Mouse (Mus musculus) layer of hippocampus, postnatal 25 days (tissue): Measurements from ENCODE around the gene Nfs1. TPM values are rescaled to one million over a fixed set of nuclear protein-coding genes. Genes with fewer than 3 reads are reported as not detected.

ENCODE experiments used
- DNase-seq, 2 experiments: peaks; one replicate each; pipeline ENCODE4 v3.0.0; 2022; ENCODE audit warnings: mixed read lengths in 2 of 2, low spot score in 1 of 2; ENCODE audit errors: extremely low spot score in 1 of 2
- total RNA-seq, 2 experiments: library from RNA; stranded (reverse); gene quantifications; 2 replicates each; pipeline ENCODE4 v1.2.3; 2021

The Nfs1 gene
- total RNA-seq, 2 experiments from 2014 or later = 45.6 to 47.4 TPM

DNA sequence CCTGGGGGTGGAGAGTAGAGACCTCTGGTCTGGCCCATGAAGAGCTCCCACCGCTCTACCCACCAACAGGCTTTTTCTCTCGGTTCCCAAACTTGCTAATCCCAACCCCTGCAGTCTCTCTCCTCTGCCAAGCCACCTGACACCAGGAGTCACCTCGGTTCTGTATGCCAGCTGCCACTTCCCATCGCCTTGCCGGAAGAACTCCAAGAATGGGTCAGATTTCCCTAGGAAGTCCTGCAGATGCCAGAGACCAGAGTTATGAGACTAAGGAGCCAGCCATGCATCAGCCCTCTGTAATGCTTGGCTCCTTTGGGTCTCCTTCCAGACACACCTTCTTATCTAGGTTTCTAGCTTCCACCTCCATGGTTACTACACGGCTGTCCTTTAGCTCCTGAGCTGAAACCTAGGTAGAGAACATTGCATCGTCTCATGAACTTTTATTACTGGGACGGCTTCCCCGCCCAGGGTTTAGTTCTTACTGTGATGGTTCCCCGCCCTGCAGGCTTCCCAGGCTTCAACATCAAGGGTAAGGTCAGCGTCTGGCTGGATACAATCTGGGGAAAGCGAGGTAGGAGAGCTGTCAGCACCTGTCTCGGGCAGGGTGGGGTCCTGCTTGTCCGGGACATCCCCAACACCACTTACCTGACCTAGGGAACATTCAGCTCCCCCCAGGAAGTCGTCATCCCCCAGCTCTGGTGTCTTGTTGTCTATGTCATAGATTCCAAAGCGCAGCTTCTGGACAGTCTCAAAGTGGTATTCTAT is 65.4 kb downstream of the Nfs1 start:
- no peak for DNase-seq

GRCm38 (mm10) chr2:156077461-156077860 is 66.5 kb downstream of the Nfs1 start:
- DNase-seq = no peak

DNA sequence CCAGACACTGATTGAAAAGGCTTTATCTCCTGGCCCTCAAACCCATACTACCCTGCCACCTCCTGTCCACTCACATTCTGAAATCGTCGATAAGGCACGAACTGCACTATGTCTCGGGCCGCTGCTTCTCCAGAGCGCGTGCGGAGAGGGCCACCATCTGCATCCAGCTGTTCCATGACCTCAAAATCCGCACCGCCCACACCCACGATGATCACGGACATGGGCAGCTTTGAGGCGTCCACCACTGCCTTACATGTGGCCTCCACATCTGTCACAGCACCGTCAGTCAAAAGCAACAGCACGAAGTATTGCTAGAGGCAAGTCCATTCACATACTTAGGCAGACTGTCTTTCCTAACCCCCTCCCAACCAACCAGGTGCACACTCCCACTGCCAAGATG is 70.3 kb downstream of the Nfs1 start:
- DNase-seq = no peak

Other genes with a start within 250 kb of the Nfs1 start
- 10 to 100 TPM; 60.8 to 74.1 TPM for gene Uqcc1, start 213.9 kb downstream of the Nfs1 start, total RNA-seq
- not detected for gene Gm15557, start 203.5 kb downstream of the Nfs1 start, total RNA-seq
- under 1 TPM in 1 of 2 experiments, not detected in 1; 0.10 TPM for gene Gdf5, start 198.8 kb downstream of the Nfs1 start, total RNA-seq
- 10 to 100 TPM; 14.3 to 18.9 TPM for gene Cep250, start 187.7 kb downstream of the Nfs1 start, total RNA-seq
- 1 to 10 TPM; 1.8 to 2.6 TPM for gene 6430550D23Rik, start 136.2 kb downstream of the Nfs1 start, total RNA-seq
- gene Ergic3, start 136.1 kb downstream of the Nfs1 start, total RNA-seq = 100 to 1,000 TPM; 174 to 223 TPM
- gene Fer1l4, start 91.2 kb downstream of the Nfs1 start, total RNA-seq = not detected
- gene Spag4, start 79.0 kb downstream of the Nfs1 start, total RNA-seq = 1 to 10 TPM; 3.9 to 4.2 TPM
- gene Cpne1, start 32.2 kb downstream of the Nfs1 start, total RNA-seq = 10 to 100 TPM; 26.8 to 30.4 TPM
- 10 to 100 TPM; 28.9 to 30.6 TPM for gene Rbm12, start 32.2 kb downstream of the Nfs1 start, total RNA-seq
- 10 to 100 TPM; 21.3 to 24.4 TPM for gene Gm28036, start 17.1 kb downstream of the Nfs1 start, total RNA-seq
- gene Romo1, start 147 bp downstream of the Nfs1 start, total RNA-seq = 100 to 1,000 TPM; 156 to 190 TPM
- gene Rbm39, start 36.1 kb upstream of the Nfs1 start, total RNA-seq = 100 to 1,000 TPM; 275 to 354 TPM
- 10 to 100 TPM; 80.3 to 82.7 TPM for gene Phf20, start 52.3 kb upstream of the Nfs1 start, total RNA-seq
- 1 to 10 TPM; 4.3 to 4.6 TPM for gene Cnbd2, start 168.1 kb upstream of the Nfs1 start, total RNA-seq
- gene Scand1, start 168.5 kb upstream of the Nfs1 start, total RNA-seq = 100 to 1,000 TPM in 1 of 2 experiments, 10 to 100 TPM in 1; 99.6 to 114 TPM